Mouse (Mus musculus): Measurements from ENCODE around the gene Disc1. TPM values are rescaled to one million over a fixed set of nuclear protein-coding genes. Genes with fewer than 3 reads are reported as not detected.
A peak's percentile ranks its signal among the peaks of the same experiment; 100 is the strongest.

The Disc1 gene
- 1.7 and 1.8 TPM in 2 replicates for polyA plus RNA-seq (2016; fragmentation: Nextera tagmentation; extraction: Ambion mirVana)

DNA sequence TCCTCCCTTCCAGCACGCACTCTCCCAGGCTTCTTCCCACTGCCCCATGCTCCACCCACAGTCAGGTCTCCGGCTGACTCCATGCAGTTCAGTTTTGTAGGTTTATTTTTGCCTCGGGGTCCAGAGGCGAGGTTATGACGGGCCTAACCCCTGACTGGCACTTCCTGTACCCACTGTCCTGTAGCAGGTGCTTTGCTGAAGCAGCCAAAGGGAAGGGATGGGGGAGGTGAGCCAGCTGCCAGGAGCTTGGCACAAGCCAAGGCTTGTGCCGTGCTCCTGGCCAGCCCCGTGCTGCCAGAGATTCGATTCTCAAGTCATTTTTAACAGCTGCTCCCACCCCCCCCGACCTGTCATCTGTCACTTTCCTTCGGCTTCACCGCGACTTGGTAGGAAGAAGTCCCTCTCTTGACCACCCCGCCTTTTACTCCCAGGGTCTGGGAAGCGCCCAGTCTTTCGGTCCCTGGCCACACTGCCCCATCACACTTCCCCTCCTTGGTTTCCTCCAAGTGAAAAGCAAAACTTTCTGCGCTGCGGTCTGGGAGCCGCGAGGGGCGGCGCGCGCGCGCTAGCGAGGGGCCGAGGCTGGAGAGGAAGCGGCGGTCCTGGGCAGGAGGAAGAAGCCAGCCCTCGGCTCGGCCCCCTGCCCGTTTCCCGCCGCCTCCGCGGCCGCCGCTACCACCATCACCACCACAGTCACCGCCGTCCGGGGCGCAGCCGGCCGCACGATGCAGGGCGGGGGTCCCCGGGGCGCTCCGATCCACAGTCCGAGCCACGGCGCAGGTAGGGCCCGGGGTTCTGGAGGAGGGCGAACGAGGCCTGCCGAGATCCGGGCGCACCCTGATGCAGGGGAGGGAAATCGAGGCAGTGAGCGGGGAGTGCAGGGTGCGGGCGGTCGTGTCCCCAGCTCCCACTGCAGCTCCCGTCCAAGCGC is at the start of gene Disc1:
Gene Disc1, plus strand, starts transcription at position 691 of the 931 bp plus-strand sequence.
- Histone ChIP-seq H3K4me2 (replicated peaks) (peak within 1 kb of the TSS; percentile 89), H3K4me1 (peaks cover 12% of the 10 kb centered on the region), H3K27me3 (replicated peaks) (peaks cover 35% of the 10 kb centered on the region), H3K9ac (peak within 1 kb of the TSS; percentile 61), H3K4me3 (peak within 1 kb of the TSS; percentile 55), H3K36me3 (no peaks in the 10 kb centered on the region), H3K27ac (no peak within 1 kb of the TSS), H3K9me3 (0 out of 2 replicates have a peak, but pooled peaks cover 4% of the 10 kb centered on the region)
- 2% methylated on average over 65 of the region's 65 CpGs for WGBS
- ATAC-seq (ENCODE audit: low FRiP score, low read depth): no peak

DNA sequence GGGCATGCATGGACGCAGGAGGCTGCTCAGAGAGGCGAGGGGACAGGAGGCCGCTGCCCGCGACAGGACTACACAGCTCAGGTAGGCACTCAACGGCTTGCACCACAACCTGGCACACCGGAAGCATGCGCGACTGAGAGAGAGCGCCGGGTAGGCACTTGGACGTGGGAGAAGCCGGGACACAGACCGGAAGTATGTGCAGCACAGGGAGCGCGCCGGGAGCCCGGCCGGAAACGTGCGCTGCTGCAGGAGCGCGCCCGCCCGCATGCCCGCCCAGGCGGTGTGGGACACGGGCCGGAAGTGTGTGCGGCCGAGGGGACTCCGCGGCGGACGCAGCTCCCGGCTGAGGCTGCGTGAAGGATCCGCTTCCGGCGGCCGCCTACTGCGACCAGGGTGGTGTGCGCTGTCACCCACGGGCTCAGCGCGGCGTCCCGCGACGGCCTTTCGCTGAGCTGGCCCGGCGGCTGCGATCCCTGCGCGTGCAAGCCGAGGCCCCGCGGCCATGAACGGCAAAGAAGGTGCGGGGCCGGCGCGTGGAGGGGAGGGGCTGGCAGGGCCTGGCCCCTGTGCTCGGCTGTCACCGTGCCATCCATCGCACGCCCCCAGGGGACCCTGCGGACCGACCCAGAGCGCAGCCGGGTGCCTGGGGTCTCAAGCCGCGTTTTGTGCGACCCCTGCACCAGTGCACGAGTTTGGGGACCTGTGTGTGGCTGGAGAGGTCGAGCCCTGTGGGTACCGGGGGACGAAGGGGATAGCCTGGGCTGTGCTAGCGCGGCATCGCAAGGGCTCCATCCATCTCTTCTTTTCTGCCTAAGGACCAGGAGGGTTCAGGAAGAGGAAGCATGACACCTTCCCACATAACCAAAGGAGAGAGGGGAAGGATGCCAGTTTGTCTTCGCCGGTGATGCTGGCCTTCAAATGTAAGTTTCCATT is 41.0 kb upstream of the Disc1 start, which contains the start of gene Tsnax:
Gene Tsnax, plus strand, starts transcription at position 303 of the 933 bp plus-strand sequence.
- H3K36me3 ChIP-seq: peaks cover 25% of the 10 kb centered on the region
- H3K4me1 ChIP-seq: no peaks in the 10 kb centered on the region
- peak within 1 kb of the TSS; percentile 97 for H3K9ac ChIP-seq
- H3K27ac ChIP-seq: peak within 1 kb of the TSS; percentile 80; the same call in 1 of the 2 replicates
- 2% methylated on average over 84 of the region's 84 CpGs for WGBS
- H3K27me3 ChIP-seq (replicated peaks): no peaks in the 10 kb centered on the region
- peak; percentile 98 for ATAC-seq (ENCODE audit: low FRiP score, low read depth)
- peak within 1 kb of the TSS; percentile 87 for H3K4me2 ChIP-seq (replicated peaks)
- H3K9me3 ChIP-seq: no peaks in the 10 kb centered on the region
- peak within 1 kb of the TSS; percentile 98 for H3K4me3 ChIP-seq

- H3K4me3 ChIP-seq: no peak overlapping the region
- peaks cover 52% of the 10 kb centered on the region for H3K36me3 ChIP-seq
- WGBS: 94% methylated on average over 8 of the region's 8 CpGs
- no peaks in the 10 kb centered on the region for H3K4me1 ChIP-seq
- H3K9me3 ChIP-seq: no peaks in the 10 kb centered on the region
- H3K27me3 ChIP-seq (replicated peaks): no peaks in the 10 kb centered on the region
- no peak for ATAC-seq (ENCODE audit: low FRiP score, low read depth)
- no peak overlapping the region for H3K9ac ChIP-seq
- no peak overlapping the region for H3K27ac ChIP-seq
- no peak overlapping the region for H3K4me2 ChIP-seq (replicated peaks)
These were observed 29.9 kb upstream of the Disc1 start for GRCm38 (mm10) chr8:125024085-125024484.

DNA sequence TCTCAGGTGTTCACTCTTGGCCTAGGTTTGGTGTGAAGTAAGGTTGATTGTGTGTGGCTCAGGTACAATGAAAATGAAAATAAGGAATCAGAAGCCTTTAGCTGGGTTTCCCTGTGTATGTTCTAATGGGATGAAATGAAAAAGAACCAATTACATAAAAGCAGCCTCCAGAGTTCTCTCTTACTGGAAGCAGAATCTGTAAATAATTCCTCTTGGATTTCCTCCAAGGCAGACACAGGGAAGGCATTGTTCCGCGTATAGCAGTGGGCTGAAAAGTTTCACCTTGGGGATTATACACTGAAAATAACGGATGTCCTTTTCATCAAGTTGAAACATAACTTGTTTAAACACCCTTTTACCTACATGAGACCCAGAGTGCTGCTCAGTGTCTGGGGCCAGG is 26.8 kb upstream of the Disc1 start:
- Histone ChIP-seq H3K4me3 (no peak overlapping the region), H3K4me2 (replicated peaks) (no peak overlapping the region), H3K4me1 (no peaks in the 10 kb centered on the region), H3K36me3 (peaks cover 82% of the 10 kb centered on the region), H3K27ac (no peak overlapping the region), H3K9me3 (no peaks in the 10 kb centered on the region), H3K9ac (no peak overlapping the region), H3K27me3 (replicated peaks) (no peaks in the 10 kb centered on the region)
- WGBS: 83% methylated on average over 3 of the region's 3 CpGs
- no peak for ATAC-seq (ENCODE audit: low FRiP score, low read depth)

GRCm38 (mm10) chr8:125028841-125029240 is 25.2 kb upstream of the Disc1 start:
- no peak overlapping the region for H3K4me2 ChIP-seq (replicated peaks)
- no peaks in the 10 kb centered on the region for H3K4me1 ChIP-seq
- H3K27me3 ChIP-seq (replicated peaks): no peaks in the 10 kb centered on the region
- H3K36me3 ChIP-seq: peaks cover 91% of the 10 kb centered on the region
- WGBS: 92% methylated on average over 5 of the region's 5 CpGs
- H3K9me3 ChIP-seq: no peaks in the 10 kb centered on the region
- no peak overlapping the region for H3K27ac ChIP-seq
- no peak overlapping the region for H3K4me3 ChIP-seq
- no peak for ATAC-seq (ENCODE audit: low FRiP score, low read depth)
- H3K9ac ChIP-seq: no peak overlapping the region

- WGBS: 84% methylated on average over 5 of the region's 5 CpGs
- no peak overlapping the region for H3K4me2 ChIP-seq (replicated peaks)
- peaks cover 71% of the 10 kb centered on the region for H3K36me3 ChIP-seq
- no peak overlapping the region for H3K9ac ChIP-seq
- no peaks in the 10 kb centered on the region for H3K27me3 ChIP-seq (replicated peaks)
- no peaks in the 10 kb centered on the region for H3K9me3 ChIP-seq
- ATAC-seq (ENCODE audit: low FRiP score, low read depth): no peak
- no peak overlapping the region for H3K4me3 ChIP-seq
- no peaks in the 10 kb centered on the region for H3K4me1 ChIP-seq
- H3K27ac ChIP-seq: no peak overlapping the region
These were observed 22.7 kb upstream of the Disc1 start for GRCm38 (mm10) chr8:125031276-125031675.

DNA sequence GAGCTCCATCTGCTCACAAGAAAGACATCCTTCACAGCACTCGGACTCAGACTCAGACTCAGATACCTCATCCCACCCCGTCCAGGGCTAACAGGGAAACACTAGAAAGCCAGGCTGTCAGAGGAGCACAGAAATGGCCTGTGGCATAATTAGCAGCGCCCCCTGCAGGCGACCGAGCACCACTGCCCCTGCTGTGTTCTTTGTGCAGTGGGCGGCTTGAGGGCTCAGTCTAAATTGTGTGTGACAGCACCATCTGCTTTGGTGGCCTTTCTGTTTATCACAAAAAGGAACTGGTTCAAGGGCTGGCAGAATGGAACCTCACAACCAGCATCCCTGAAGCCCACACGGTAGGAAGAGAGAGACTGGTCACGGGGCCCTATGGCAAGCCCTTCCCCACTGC is 19.3 kb upstream of the Disc1 start:
- Histone ChIP-seq H3K9ac (no peak overlapping the region), H3K27me3 (replicated peaks) (no peaks in the 10 kb centered on the region), H3K27ac (no peak overlapping the region), H3K4me2 (replicated peaks) (no peak overlapping the region), H3K36me3 (peaks cover 59% of the 10 kb centered on the region), H3K9me3 (no peaks in the 10 kb centered on the region), H3K4me3 (no peak overlapping the region), H3K4me1 (no peaks in the 10 kb centered on the region)
- 33% methylated on average over 8 of the region's 8 CpGs for WGBS
- ATAC-seq (ENCODE audit: low FRiP score, low read depth): peak; percentile 68

- no peak overlapping the region for H3K9ac ChIP-seq
- peaks cover 47% of the 10 kb centered on the region for H3K36me3 ChIP-seq
- no peaks in the 10 kb centered on the region for H3K27me3 ChIP-seq (replicated peaks)
- H3K27ac ChIP-seq: no peak overlapping the region
- no peaks in the 10 kb centered on the region for H3K9me3 ChIP-seq
- no peak for ATAC-seq (ENCODE audit: low FRiP score, low read depth)
- WGBS: 86% methylated on average over 7 of the region's 7 CpGs
- no peaks in the 10 kb centered on the region for H3K4me1 ChIP-seq
- H3K4me3 ChIP-seq: no peak overlapping the region
- H3K4me2 ChIP-seq (replicated peaks): no peak overlapping the region
These were observed 16.9 kb upstream of the Disc1 start for GRCm38 (mm10) chr8:125037081-125037480.

GRCm38 (mm10) chr8:125038731-125039130 is 15.3 kb upstream of the Disc1 start:
- Histone ChIP-seq H3K27ac (no peak overlapping the region), H3K27me3 (replicated peaks) (no peaks in the 10 kb centered on the region), H3K4me3 (no peak overlapping the region), H3K9ac (no peak overlapping the region), H3K4me2 (replicated peaks) (no peak overlapping the region), H3K36me3 (peaks cover 34% of the 10 kb centered on the region), H3K4me1 (no peaks in the 10 kb centered on the region), H3K9me3 (no peaks in the 10 kb centered on the region)
- ATAC-seq (ENCODE audit: low FRiP score, low read depth): no peak
- WGBS: 81% methylated on average over 15 of the region's 15 CpGs

DNA sequence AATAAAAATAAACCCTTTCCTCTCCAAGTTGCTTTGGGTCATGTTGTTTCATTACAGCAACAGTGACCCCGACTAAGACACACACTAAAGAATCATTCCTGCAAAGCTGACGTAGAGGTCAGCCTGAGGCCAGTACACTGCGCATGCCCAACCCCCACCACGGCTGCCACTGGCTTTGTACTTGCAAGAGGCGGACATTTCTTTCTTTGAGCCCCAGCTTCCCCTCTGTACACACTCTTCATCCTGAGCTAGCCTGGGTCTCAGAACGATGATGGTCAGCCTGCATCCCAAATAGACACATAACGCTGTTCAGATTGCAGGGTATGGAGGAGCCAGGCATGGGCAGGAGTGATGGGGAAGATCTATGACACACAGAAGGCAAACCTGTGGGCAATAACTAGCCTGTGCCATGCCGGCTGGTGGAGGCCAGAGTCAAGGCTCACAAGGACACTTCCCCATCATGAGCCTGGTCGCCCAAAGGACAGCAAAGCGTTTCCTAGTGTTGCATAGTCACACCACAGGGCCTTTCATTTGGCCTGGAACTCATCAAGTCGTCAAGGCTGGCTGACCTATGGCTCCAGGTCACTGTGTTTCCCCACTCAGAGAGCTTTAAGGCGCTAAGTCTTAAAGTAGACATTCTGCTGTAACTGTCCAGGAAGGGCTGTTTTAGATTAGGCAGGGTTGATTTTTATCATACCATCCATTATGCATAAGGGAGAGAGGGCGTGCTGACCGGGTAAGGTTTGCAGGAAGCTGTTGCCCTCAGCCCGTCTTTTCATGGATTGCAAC is 13.2 kb upstream of the Disc1 start:
- Histone ChIP-seq H3K4me2 (replicated peaks) (no peak overlapping the region), H3K4me3 (no peak overlapping the region), H3K36me3 (peaks cover 32% of the 10 kb centered on the region), H3K4me1 (no peaks in the 10 kb centered on the region), H3K9ac (no peak overlapping the region), H3K9me3 (no peaks in the 10 kb centered on the region), H3K27ac (no peak overlapping the region), H3K27me3 (replicated peaks) (no peaks in the 10 kb centered on the region)
- WGBS: 76% methylated on average over 15 of the region's 15 CpGs
- no peak for ATAC-seq (ENCODE audit: low FRiP score, low read depth)

DNA sequence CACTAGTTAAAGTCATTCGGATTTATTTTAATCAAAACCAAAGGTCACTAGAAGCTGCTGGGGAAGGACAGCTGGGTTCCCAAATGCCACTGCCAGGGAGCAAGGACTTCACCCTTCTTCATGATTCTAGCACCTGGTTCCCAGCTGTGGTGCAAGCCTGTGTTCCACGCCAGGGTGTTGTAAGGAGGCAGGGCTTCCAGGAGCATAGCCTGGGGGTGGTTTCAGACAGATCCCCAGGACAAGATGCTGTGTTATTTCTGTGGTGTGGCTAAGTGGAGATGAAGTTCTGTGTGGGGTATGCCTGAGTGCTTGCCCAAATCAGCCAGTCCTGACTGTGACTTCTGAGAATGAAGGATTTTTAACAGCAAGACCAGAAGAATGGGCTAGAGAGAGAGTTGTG is 12.5 kb upstream of the Disc1 start:
- Histone ChIP-seq H3K27me3 (replicated peaks) (no peaks in the 10 kb centered on the region), H3K4me3 (no peak overlapping the region), H3K4me1 (no peaks in the 10 kb centered on the region), H3K9me3 (no peaks in the 10 kb centered on the region), H3K36me3 (peaks cover 32% of the 10 kb centered on the region), H3K27ac (no peak overlapping the region), H3K4me2 (replicated peaks) (no peak overlapping the region), H3K9ac (no peak overlapping the region)
- no peak for ATAC-seq (ENCODE audit: low FRiP score, low read depth)
- WGBS: 56% methylated on average over 2 of the region's 2 CpGs

All from neural tube, embryonic 12.5 days (tissue).